Mouse (Mus musculus) liver, postnatal 0 days (tissue): Measurements from ENCODE around the gene Kin. TPM values are rescaled to one million over a fixed set of nuclear protein-coding genes. Genes with fewer than 3 reads are reported as not detected.

ENCODE experiments used
- ATAC-seq: fragments of 200-750 bp; cut with Nextera tagmentation; 2 replicates; pipeline ENCODE4 v1.8.0; 2017; ENCODE audit warnings: mild to moderate bottlenecking, moderate library complexity
- DNase-seq: peaks from one replicate; pipeline ENCODE4 v3.0.0-alpha.2; 2016
- H3K27ac ChIP-seq: fragments of 300-500 bp; sonication (generic); 2 replicates; pipeline ENCODE4 v1.5.1; 2014; ENCODE audit warnings: antibody characterized with exemption, moderate library complexity, mild to moderate bottlenecking, low read depth
- H3K27me3 ChIP-seq: fragments of 300-500 bp; sonication (generic); 2 replicates; pipeline ENCODE4 v1.6.1; 2014; ENCODE audit warnings: low read length, control low read depth, mixed read lengths; ENCODE audit not compliant: insufficient read depth
- H3K36me3 ChIP-seq: fragments of 300-500 bp; sonication (generic); replicated peaks from 2 replicates; pipeline ENCODE4 v1.6.1; 2014; ENCODE audit warnings: mild to moderate bottlenecking, control low read depth, low read length, moderate library complexity, mixed read lengths; ENCODE audit not compliant: insufficient read depth
- H3K4me1 ChIP-seq: fragments of 300-500 bp; sonication (generic); 2 replicates; pipeline ENCODE4 v1.6.1; 2014; ENCODE audit warnings: antibody characterized with exemption, mild to moderate bottlenecking, control low read depth; ENCODE audit not compliant: insufficient read depth
- H3K4me2 ChIP-seq: fragments of 300-500 bp; sonication (generic); 2 replicates; pipeline ENCODE4 v1.6.1; 2014; ENCODE audit warnings: low read depth, mild to moderate bottlenecking, low read length, moderate library complexity, mixed read lengths
- H3K4me3 ChIP-seq: fragments of 300-500 bp; sonication (generic); 2 replicates; pipeline ENCODE4 v1.5.1; 2014; ENCODE audit warnings: low read depth, low read length
- H3K9ac ChIP-seq: fragments of 300-500 bp; sonication (generic); replicated peaks from 2 replicates; pipeline ENCODE4 v1.6.1; 2014; ENCODE audit warnings: mild to moderate bottlenecking, moderate library complexity
- H3K9me3 ChIP-seq: fragments of 300-500 bp; sonication (generic); 2 replicates; pipeline ENCODE4 v1.6.1; 2016; ENCODE audit warnings: mild to moderate bottlenecking, control low read depth, low read length, mixed read lengths
- CTCF ChIP-seq: sonication (generic); IDR thresholded peaks from 2 replicates; pipeline ENCODE4 v1.5.1; 2016; ENCODE audit warnings: antibody characterized with exemption, low read depth
- EP300 ChIP-seq: IDR thresholded peaks from 2 replicates; pipeline ENCODE4 v1.6.1; 2016; ENCODE audit warnings: antibody characterized with exemption, low read depth, mild to moderate bottlenecking
- WGBS: fragments of 180-500 bp; shearing (Covaris S2); extraction: QIAGEN DNeasy Blood & Tissue Kit; methylation state at CpG from one replicate; pipeline ENCODE4 v1.1.7; 2014; ENCODE audit not compliant: insufficient replicate concordance; 5-methylcytosine and 5-hydroxymethylcytosine counted together
- polyA plus RNA-seq: library from polyadenylated mRNA; unstranded; fragments of >200 nt; fragmentation: Nextera tagmentation; extraction: Ambion mirVana; gene quantifications from 2 replicates; pipeline ENCODE4 v1.2.1, GENCODE M21; 2015

Gene Kin
- 16.1 and 16.2 TPM in 2 replicates for polyA plus RNA-seq

DNA sequence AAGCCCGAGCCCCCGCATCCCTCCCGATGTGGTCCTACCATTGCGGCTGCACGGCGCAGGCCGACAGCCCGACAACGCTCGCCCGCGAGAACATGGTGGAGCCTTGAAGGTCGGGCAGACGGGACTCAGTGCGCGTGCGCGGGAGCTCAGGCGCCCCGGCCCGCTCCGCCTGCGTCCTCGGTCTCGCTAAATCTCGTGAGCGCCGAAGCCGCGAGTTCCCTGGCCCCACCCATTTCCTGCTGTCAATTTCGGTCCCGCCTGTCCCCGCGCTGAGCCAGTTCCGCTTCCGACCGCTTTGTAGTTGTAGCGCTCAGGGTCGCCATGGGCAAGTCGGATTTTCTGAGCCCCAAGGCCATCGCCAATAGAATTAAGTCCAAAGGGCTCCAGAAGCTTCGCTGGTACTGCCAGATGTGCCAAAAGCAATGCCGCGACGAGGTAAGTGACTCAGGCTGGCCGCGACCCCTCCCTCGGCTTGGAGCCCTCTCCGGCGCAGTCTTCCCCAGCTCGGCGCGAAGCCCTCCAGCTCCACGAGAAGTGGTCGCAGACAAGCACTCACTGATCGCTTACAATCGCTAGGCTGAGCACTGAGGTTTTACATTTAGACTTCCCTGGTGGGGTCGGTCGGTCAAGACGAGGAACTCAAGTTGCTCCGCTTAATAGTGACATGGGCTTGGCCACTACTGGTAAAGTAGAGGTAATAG is at the start of gene Kin, which contains the start of gene Atp5c1:
Kin (plus strand) TSS at position 284 of the 701 bp plus-strand sequence.
Atp5c1 (minus strand) TSS at position 201 of the 701 bp plus-strand sequence.
- Histone ChIP-seq H3K4me2 (peak within 1 kb of the TSS; percentile 83), H3K27ac (peak within 1 kb of the TSS; percentile 98), H3K4me1 (peaks cover 24% of the 10 kb centered on the region), H3K36me3 (peaks cover 7% of the 10 kb centered on the region; the same call in 1 of the 2 replicates), H3K4me3 (peak within 1 kb of the TSS; percentile 98), H3K9me3 (no peaks in the 10 kb centered on the region), H3K27me3 (no peaks in the 10 kb centered on the region), H3K9ac (peak within 1 kb of the TSS; percentile 99)
- WGBS: under 1% methylated on average over 61 of the region's 61 CpGs
- TF ChIP-seq EP300 (peak; percentile 37; the same call in 1 of the 2 replicates), CTCF (peak; percentile 59)
- DNase-seq: peak; percentile 97
- peak; percentile 91 for ATAC-seq

GRCm38 (mm10) chr2:10033684-10034083 is 46.7 kb upstream of the Kin start:
- H3K4me3 ChIP-seq: no peak overlapping the region
- no peak overlapping the region for H3K9ac ChIP-seq
- TF ChIP-seq EP300 (no peak), CTCF (peak; percentile 38)
- H3K27me3 ChIP-seq: no peaks in the 10 kb centered on the region
- H3K27ac ChIP-seq: no peak overlapping the region
- no peaks in the 10 kb centered on the region for H3K9me3 ChIP-seq
- no peak overlapping the region for H3K4me2 ChIP-seq
- H3K36me3 ChIP-seq: no peaks in the 10 kb centered on the region
- DNase-seq (no peak), ATAC-seq (no peak)
- 0 out of 2 replicates have a peak, but pooled peaks cover 3% of the 10 kb centered on the region for H3K4me1 ChIP-seq
- 52% methylated on average over 4 of the region's 4 CpGs for WGBS

GRCm38 (mm10) chr2:10034976-10035375 is 45.4 kb upstream of the Kin start:
- Histone ChIP-seq H3K4me3 (no peak overlapping the region), H3K9ac (no peak overlapping the region), H3K4me1 (0 out of 2 replicates have a peak, but pooled peaks cover 3% of the 10 kb centered on the region), H3K27me3 (no peaks in the 10 kb centered on the region), H3K36me3 (0 out of 2 replicates have a peak, but pooled peaks cover under 1% of the 10 kb centered on the region), H3K27ac (no peak overlapping the region), H3K4me2 (no peak overlapping the region), H3K9me3 (no peaks in the 10 kb centered on the region)
- 79% methylated on average over 3 of the region's 3 CpGs for WGBS
- TF ChIP-seq CTCF (no peak), EP300 (no peak)
- ATAC-seq: no peak
- DNase-seq: no peak

GRCm38 (mm10) chr2:10047758-10048436 is 32.5 kb upstream of the Kin start:
- peaks cover 11% of the 10 kb centered on the region; the same call in 1 of the 2 replicates for H3K4me1 ChIP-seq
- peak overlapping the region; percentile 83 for H3K4me2 ChIP-seq
- WGBS: under 1% methylated on average over 44 of the region's 47 CpGs
- H3K4me3 ChIP-seq: peak overlapping the region; percentile 90
- no peaks in the 10 kb centered on the region for H3K27me3 ChIP-seq
- H3K9me3 ChIP-seq: no peaks in the 10 kb centered on the region
- DNase-seq: peak; percentile 42
- H3K36me3 ChIP-seq: no peaks in the 10 kb centered on the region
- peak overlapping the region; percentile 85 for H3K9ac ChIP-seq
- TF ChIP-seq EP300: no peak
- TF ChIP-seq CTCF: 0 out of 2 replicates have a peak, but pooled peaks have one; percentile 26
- H3K27ac ChIP-seq: peak overlapping the region; percentile 25; the same call in 1 of the 2 replicates
- ATAC-seq: peak; percentile 40

GRCm38 (mm10) chr2:10048461-10048860 is 31.9 kb upstream of the Kin start, which contains the start of gene Taf3:
Taf3 (minus strand) TSS chr2:10048596.
- Histone ChIP-seq H3K9me3 (no peaks in the 10 kb centered on the region), H3K4me3 (peak within 1 kb of the TSS; percentile 90), H3K36me3 (no peaks in the 10 kb centered on the region), H3K9ac (peak within 1 kb of the TSS; percentile 85), H3K27ac (peak within 1 kb of the TSS; percentile 25), H3K4me2 (peak within 1 kb of the TSS; percentile 93), H3K4me1 (peaks cover 11% of the 10 kb centered on the region; the same call in 1 of the 2 replicates), H3K27me3 (no peaks in the 10 kb centered on the region)
- under 1% methylated on average over 35 of the region's 36 CpGs for WGBS
- peak; percentile 96 for DNase-seq
- TF ChIP-seq EP300 (no peak), CTCF (no peak)
- peak; percentile 99 for ATAC-seq

DNA sequence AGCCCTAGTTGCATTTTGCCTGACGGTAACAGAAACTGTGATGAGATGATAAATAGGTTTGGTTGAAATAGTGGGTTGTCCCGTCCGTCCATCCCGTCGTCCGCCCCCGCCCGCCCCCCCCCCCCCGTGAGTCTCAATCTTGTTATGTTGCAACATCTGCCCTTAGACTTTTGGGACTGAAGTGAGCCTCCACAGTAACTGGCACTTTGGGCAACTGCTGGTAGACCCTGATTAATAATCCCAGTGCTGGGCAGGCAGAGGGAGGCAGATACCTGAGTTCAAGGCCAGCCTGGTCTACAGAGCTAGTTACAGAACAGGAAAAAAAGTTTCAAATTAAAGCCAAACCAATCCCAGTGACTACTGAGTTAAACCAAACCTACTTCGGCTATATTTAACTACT is 30.9 kb upstream of the Kin start:
- H3K9me3 ChIP-seq: no peaks in the 10 kb centered on the region
- peak overlapping the region; percentile 90 for H3K4me3 ChIP-seq
- DNase-seq (peak; percentile 28), ATAC-seq (no peak)
- peak overlapping the region; percentile 64 for H3K9ac ChIP-seq
- H3K4me2 ChIP-seq: peak overlapping the region; percentile 93
- peak overlapping the region; percentile 9; the same call in 1 of the 2 replicates for H3K27ac ChIP-seq
- H3K4me1 ChIP-seq: peaks cover 11% of the 10 kb centered on the region; the same call in 1 of the 2 replicates
- TF ChIP-seq CTCF: no peak
- no peak for TF ChIP-seq EP300
- peaks cover 6% of the 10 kb centered on the region; the same call in 1 of the 2 replicates for H3K36me3 ChIP-seq
- no peaks in the 10 kb centered on the region for H3K27me3 ChIP-seq
- WGBS: 9% methylated on average over 10 of the region's 10 CpGs
